Mouse (Mus musculus): ENCODE results near the gene Mmd2. TPM values are rescaled to one million over a fixed set of nuclear protein-coding genes. Genes with fewer than 3 reads are reported as not detected.

Mmd2 gene
- total and polyA plus RNA-seq, 2 experiments from 2014 or later: 0.08 TPM; not detected in 1

GRCm38 (mm10) chr5:142628726-142629662 lies 20.4 kb upstream of the Mmd2 start:
- DNase-seq (ENCODE audit: low spot score) (peak; percentile 93), ATAC-seq (ENCODE audit: insufficient read depth, low read depth) (peak; percentile 99)
- Histone ChIP-seq H3K27me3 (ENCODE audit: control insufficient read depth, insufficient read depth, low read length) (no peaks in the 10 kb centered on the region), H3K4me2 (ENCODE audit: low read depth, low read length) (peak overlapping the region; percentile 91), H3K36me3 (replicated peaks; ENCODE audit: control insufficient read depth, insufficient read depth, low read length) (peaks cover 13% of the 10 kb centered on the region), H3K27ac (ENCODE audit: low read depth) (peak overlapping the region; percentile 85), H3K4me1 (ENCODE audit: control insufficient read depth, insufficient read depth) (peaks cover 9% of the 10 kb centered on the region), H3K4me3 (ENCODE audit: low read depth, low read length) (peak overlapping the region; percentile 94), H3K9ac (replicated peaks; ENCODE audit: low read depth, low read length) (peak overlapping the region; percentile 88), H3K9me3 (replicated peaks; ENCODE audit: control insufficient read depth, low read length) (no peaks in the 10 kb centered on the region)
- TF ChIP-seq CTCF (IDR thresholded peaks at IDR 0.05; ENCODE audit: low read depth) (no peak), EP300 (IDR thresholded peaks at IDR 0.05; ENCODE audit: low read depth) (no peak)
- under 1% methylated on average over 69 of the region's 69 CpGs for WGBS

DNA sequence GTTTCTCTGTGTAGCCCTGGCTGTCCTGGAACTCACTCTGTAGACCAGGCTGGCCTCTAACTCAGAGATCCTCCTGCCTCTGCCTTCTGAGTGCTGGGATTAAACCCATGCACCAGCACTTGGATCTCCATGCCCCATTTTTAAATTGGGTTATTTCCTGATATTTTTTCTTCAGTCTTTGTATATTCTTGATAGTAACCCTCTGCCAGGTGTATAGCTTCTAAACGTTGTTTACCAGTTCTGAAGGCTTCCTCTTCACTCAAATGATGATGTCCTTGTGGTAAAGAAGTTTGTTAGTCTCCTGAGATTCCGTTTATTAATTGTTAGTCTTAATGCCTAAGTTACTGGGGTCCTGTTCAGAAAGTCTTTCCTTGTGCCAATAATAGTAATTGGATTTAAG lies 18.8 kb upstream of the Mmd2 start, which contains the start of gene Wipi2:
Wipi2 (plus strand) TSS at position 301 of the 400 bp plus-strand sequence.
- H3K36me3 ChIP-seq (replicated peaks; ENCODE audit: control insufficient read depth, insufficient read depth, low read length): no peaks in the 10 kb centered on the region
- H3K27ac ChIP-seq (ENCODE audit: low read depth): peak within 1 kb of the TSS; percentile 85
- WGBS: 78% methylated on average over 2 of the region's 2 CpGs
- ATAC-seq (ENCODE audit: insufficient read depth, low read depth) (no peak), DNase-seq (ENCODE audit: low spot score) (no peak)
- no peak for TF ChIP-seq EP300 (IDR thresholded peaks at IDR 0.05; ENCODE audit: low read depth)
- TF ChIP-seq CTCF (IDR thresholded peaks at IDR 0.05; ENCODE audit: low read depth): no peak
- peak within 1 kb of the TSS; percentile 94 for H3K4me3 ChIP-seq (ENCODE audit: low read depth, low read length)
- 0 out of 2 replicates have a peak within 1 kb of the TSS, but pooled peaks have one; percentile 88 for H3K9ac ChIP-seq (replicated peaks; ENCODE audit: low read depth, low read length)
- no peaks in the 10 kb centered on the region for H3K9me3 ChIP-seq (replicated peaks; ENCODE audit: control insufficient read depth, low read length)
- H3K4me1 ChIP-seq (ENCODE audit: control insufficient read depth, insufficient read depth): peaks cover 9% of the 10 kb centered on the region
- H3K27me3 ChIP-seq (ENCODE audit: control insufficient read depth, insufficient read depth, low read length): no peaks in the 10 kb centered on the region
- peak within 1 kb of the TSS; percentile 91 for H3K4me2 ChIP-seq (ENCODE audit: low read depth, low read length)

- no peaks in the 10 kb centered on the region for H3K9me3 ChIP-seq (replicated peaks; ENCODE audit: control insufficient read depth, low read length)
- no peaks in the 10 kb centered on the region for H3K4me1 ChIP-seq (ENCODE audit: control insufficient read depth, insufficient read depth)
- H3K36me3 ChIP-seq (replicated peaks; ENCODE audit: control insufficient read depth, insufficient read depth, low read length): no peaks in the 10 kb centered on the region
- ATAC-seq (ENCODE audit: insufficient read depth, low read depth): no peak
- H3K27ac ChIP-seq (ENCODE audit: low read depth): no peak overlapping the region
- no peak overlapping the region for H3K9ac ChIP-seq (replicated peaks; ENCODE audit: low read depth, low read length)
- no peak for DNase-seq (ENCODE audit: low spot score)
- no peak overlapping the region for H3K4me2 ChIP-seq (ENCODE audit: low read depth, low read length)
- TF ChIP-seq EP300 (IDR thresholded peaks at IDR 0.05; ENCODE audit: low read depth) (no peak), CTCF (IDR thresholded peaks at IDR 0.05; ENCODE audit: low read depth) (no peak)
- WGBS: 80% methylated on average over 7 of the region's 7 CpGs
- no peak overlapping the region for H3K4me3 ChIP-seq (ENCODE audit: low read depth, low read length)
- H3K27me3 ChIP-seq (ENCODE audit: control insufficient read depth, insufficient read depth, low read length): no peaks in the 10 kb centered on the region
Observed at GRCm38 (mm10) chr5:142623080-142623479, 14.5 kb upstream of the Mmd2 start.

DNA sequence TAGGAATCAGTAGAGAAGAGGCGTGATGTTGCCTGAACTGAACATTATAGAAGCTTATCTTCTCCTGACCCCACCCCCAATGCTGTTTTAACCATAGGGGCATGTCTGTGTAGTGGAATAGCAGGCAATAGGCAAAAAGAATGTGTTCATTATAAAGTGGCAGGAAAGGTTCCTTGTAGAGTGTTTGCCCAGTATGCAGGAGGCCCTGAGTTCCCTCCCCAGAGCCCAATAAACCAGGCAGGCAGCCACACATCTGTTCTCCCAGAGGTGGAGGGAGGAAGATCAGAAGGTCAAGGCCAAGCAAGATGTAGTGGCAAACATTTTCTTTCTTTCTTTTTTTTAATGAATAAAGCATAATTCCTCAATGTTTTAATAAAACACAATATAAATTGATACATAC lies 13.5 kb upstream of the Mmd2 start:
- DNase-seq (ENCODE audit: low spot score) (no peak), ATAC-seq (ENCODE audit: insufficient read depth, low read depth) (no peak)
- H3K36me3 ChIP-seq (replicated peaks; ENCODE audit: control insufficient read depth, insufficient read depth, low read length): no peaks in the 10 kb centered on the region
- no peak overlapping the region for H3K4me3 ChIP-seq (ENCODE audit: low read depth, low read length)
- no peaks in the 10 kb centered on the region for H3K27me3 ChIP-seq (ENCODE audit: control insufficient read depth, insufficient read depth, low read length)
- TF ChIP-seq EP300 (IDR thresholded peaks at IDR 0.05; ENCODE audit: low read depth): no peak
- TF ChIP-seq CTCF (IDR thresholded peaks at IDR 0.05; ENCODE audit: low read depth): no peak
- no peak overlapping the region for H3K9ac ChIP-seq (replicated peaks; ENCODE audit: low read depth, low read length)
- H3K4me1 ChIP-seq (ENCODE audit: control insufficient read depth, insufficient read depth): no peaks in the 10 kb centered on the region
- H3K9me3 ChIP-seq (replicated peaks; ENCODE audit: control insufficient read depth, low read length): no peaks in the 10 kb centered on the region
- H3K27ac ChIP-seq (ENCODE audit: low read depth): no peak overlapping the region
- no peak overlapping the region for H3K4me2 ChIP-seq (ENCODE audit: low read depth, low read length)
- 60% methylated on average over 1 of the region's 1 CpGs for whole genome bisulfite sequencing

- no peak for ATAC-seq (ENCODE audit: insufficient read depth, low read depth)
- TF ChIP-seq EP300 (IDR thresholded peaks at IDR 0.05; ENCODE audit: low read depth) (no peak), CTCF (IDR thresholded peaks at IDR 0.05; ENCODE audit: low read depth) (no peak)
- Histone ChIP-seq H3K36me3 (replicated peaks; ENCODE audit: control insufficient read depth, insufficient read depth, low read length) (no peaks in the 10 kb centered on the region), H3K27me3 (ENCODE audit: control insufficient read depth, insufficient read depth, low read length) (no peaks in the 10 kb centered on the region), H3K27ac (ENCODE audit: low read depth) (no peak overlapping the region), H3K4me2 (ENCODE audit: low read depth, low read length) (no peak overlapping the region), H3K9me3 (replicated peaks; ENCODE audit: control insufficient read depth, low read length) (no peaks in the 10 kb centered on the region), H3K4me3 (ENCODE audit: low read depth, low read length) (no peak overlapping the region), H3K9ac (replicated peaks; ENCODE audit: low read depth, low read length) (no peak overlapping the region), H3K4me1 (ENCODE audit: control insufficient read depth, insufficient read depth) (no peaks in the 10 kb centered on the region)
- 66% methylated on average over 2 of the region's 2 CpGs for WGBS
- DNase-seq (ENCODE audit: low spot score): no peak
Observed at GRCm38 (mm10) chr5:142621421-142621820, 12.8 kb upstream of the Mmd2 start.

Measured in heart, postnatal 0 days (tissue).